Comparison of ENCODE assay signal across 8 mouse cellular contexts in genomic region chr2:164879228-164879567, GRCm38 (mm10). TPM values are rescaled to one million over a fixed set of nuclear protein-coding genes. Genes with fewer than 3 reads are reported as not detected.
DNase-seq lines count a peak whose midpoint lies in the region; ATAC-seq and TF ChIP-seq lines count a peak whose summit lies in the region.

TSS of gene Pcif1 (plus strand) at chr2:164879304.

- peaks cover 17% of the 10 kb centered on the region for H3K36me3 ChIP-seq in intestine, postnatal 0 days (ENCODE audit: control insufficient read depth, insufficient read depth)
- peaks cover 25% of the 10 kb centered on the region for H3K36me3 ChIP-seq in midbrain, embryonic 10.5 days

- DNase-seq in adrenal gland, postnatal 10 days, result peak; percentile 96
- DNase-seq in embryo, embryonic 9.5 days (ENCODE audit: extremely low spot score), result peak; percentile 95
- no peak for DNase-seq in gonadal fat pad, adult 2 months (ENCODE audit: low read depth)
- DNase-seq in left cerebral cortex, postnatal 36 days (ENCODE audit: low spot score in 2 of 2), result peak; percentile 89 to 92
- peak; percentile 94 for DNase-seq in midbrain, embryonic 10.5 days (ENCODE audit: low spot score)
- DNase-seq in right cerebral cortex, postnatal 36 days (ENCODE audit: low spot score in 2 of 2), result peak; percentile 79 to 86
- peak; percentile 90 for DNase-seq in yolk sac, embryonic 10.5 days (ENCODE audit: low spot score)

- intact Hi-C loops in left cerebral cortex, postnatal 36 days (cut with DNase I), result loop anchor here (2.0 kb wide), 2 partner anchors 32 to 44 kb away; partner anchors contain the start of gene Zfp335

- 1% methylated on average over 40 of the region's 40 CpGs for WGBS in intestine, postnatal 0 days
- WGBS in midbrain, embryonic 10.5 days, result under 1% methylated on average over 40 of the region's 40 CpGs

- H3K27ac ChIP-seq in intestine, postnatal 0 days (ENCODE audit: low read depth, low read length), result peak within 1 kb of the TSS; percentile 100
- peak within 1 kb of the TSS; percentile 100 for H3K27ac ChIP-seq in midbrain, embryonic 10.5 days (replicated peaks)

- peak within 1 kb of the TSS; percentile 100 for H3K9ac ChIP-seq in intestine, postnatal 0 days (ENCODE audit: low read depth, low read length)

- no peaks in the 10 kb centered on the region for H3K9me3 ChIP-seq in intestine, postnatal 0 days (ENCODE audit: control insufficient read depth)
- H3K9me3 ChIP-seq in midbrain, embryonic 10.5 days (replicated peaks), result no peaks in the 10 kb centered on the region

- peak within 1 kb of the TSS; percentile 97 for H3K4me2 ChIP-seq in intestine, postnatal 0 days (replicated peaks; ENCODE audit: low read depth)

- H3K4me3 ChIP-seq in intestine, postnatal 0 days (ENCODE audit: low read depth, low read length), result peak within 1 kb of the TSS; percentile 98
- peak within 1 kb of the TSS; percentile 96 for H3K4me3 ChIP-seq in midbrain, embryonic 10.5 days

- TF ChIP-seq CTCF in intestine, postnatal 0 days (IDR thresholded peaks at IDR 0.05; ENCODE audit: low read depth), result 0 out of 2 replicates have a peak, but pooled peaks have one; percentile 30

- no peaks in the 10 kb centered on the region for H3K27me3 ChIP-seq in intestine, postnatal 0 days (replicated peaks; ENCODE audit: control insufficient read depth, insufficient read depth, low read length)
- H3K27me3 ChIP-seq in midbrain, embryonic 10.5 days (ENCODE audit: low read depth, poor library complexity, severe bottlenecking), result no peaks in the 10 kb centered on the region

- no peaks in the 10 kb centered on the region for H3K4me1 ChIP-seq in intestine, postnatal 0 days (replicated peaks; ENCODE audit: control insufficient read depth, insufficient read depth, low read length)
- H3K4me1 ChIP-seq in midbrain, embryonic 10.5 days, result peaks cover 37% of the 10 kb centered on the region

- peak; percentile 78 for ATAC-seq in intestine, postnatal 0 days

RNA-seq across cellular contexts. Expression of gene Pcif1, which starts in this region (rescaled TPM):
- total RNA-seq in adrenal gland, postnatal 10 days (2021), result 10 to 100 TPM; 47.1 to 55.0 TPM
- polyA plus RNA-seq in gonadal fat pad, adult 2 months (2012; rRNA removed), result 32.0 and 33.9 TPM in 2 replicates
- 43.2 and 44.0 TPM in 2 replicates for polyA plus RNA-seq in intestine, postnatal 0 days (2015; fragmentation: Nextera tagmentation; extraction: Ambion mirVana)
- total RNA-seq in left cerebral cortex, postnatal 36 days (2021), result 10 to 100 TPM; 42.8 to 46.7 TPM
- 73.8 and 93.8 TPM in 2 replicates for polyA plus RNA-seq in midbrain, embryonic 10.5 days (2016; fragmentation: Nextera tagmentation; extraction: Ambion mirVana)
